Mouse (Mus musculus): Measurements from ENCODE around the gene Abhd16a.
"Not testable (repeated sequence)": the region's sequence is repeated elsewhere in the genome, so short reads cannot be mapped to it uniquely, and the experiment has no call there.

Gene Abhd16a

DNA sequence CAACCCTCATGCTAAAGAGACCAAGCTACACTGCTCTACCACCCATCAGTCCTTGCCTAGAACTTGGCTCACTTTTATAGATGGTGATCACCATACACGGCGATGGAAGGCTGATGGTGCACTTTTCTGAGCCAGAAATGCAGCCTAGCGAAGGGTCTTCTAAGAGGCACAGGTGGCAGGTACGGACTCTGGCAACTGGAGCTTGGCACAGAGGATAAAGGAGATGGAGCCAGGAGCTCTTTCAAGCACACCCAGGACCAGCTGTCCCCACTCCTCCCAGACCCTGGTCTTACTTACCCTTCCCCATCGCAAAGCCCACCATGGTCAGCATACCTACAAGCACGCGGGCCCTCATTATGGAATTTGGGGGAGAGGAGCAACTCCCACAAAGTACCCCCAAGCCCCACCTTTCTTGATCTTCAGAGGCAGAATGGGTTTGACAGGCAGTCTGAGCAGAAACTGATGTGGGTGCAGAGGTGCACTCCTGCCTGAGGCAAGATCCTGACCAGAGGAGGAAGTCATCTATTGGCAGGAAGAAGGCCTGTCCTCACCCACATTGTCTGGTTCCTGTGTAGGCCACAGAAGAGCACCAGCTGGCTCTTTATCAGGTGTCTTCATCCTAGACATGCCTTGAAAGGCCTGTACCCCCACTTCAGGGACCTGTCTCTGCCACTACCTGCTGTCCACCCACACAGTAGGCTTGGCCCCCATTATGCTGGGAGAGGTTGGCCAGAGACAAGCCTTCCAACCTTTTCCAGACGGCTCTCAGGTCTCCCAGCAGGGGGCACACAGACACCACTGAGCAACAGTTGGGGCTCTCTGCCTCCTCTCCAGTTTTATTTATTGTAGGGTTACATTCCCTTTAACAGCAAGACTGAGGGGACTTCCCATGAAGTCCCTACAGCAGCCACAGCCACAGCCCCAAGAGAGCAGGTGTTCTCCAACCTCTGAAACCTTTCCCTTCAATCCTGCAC lies 26.3 kb downstream of the Abhd16a start, which contains the start of gene Ly6g5b:
TSS of gene Ly6g5b (minus strand) at position 383 of the 974 bp plus-strand sequence.
- DNase-seq (ENCODE audit: extremely low spot score, low spot score), result no peak

- no peak for DNase-seq (ENCODE audit: extremely low spot score, low spot score)
Observed at GRCm38 (mm10) chr17:35120745-35121142, 31.7 kb downstream of the Abhd16a start.

GRCm38 (mm10) chr17:35121143-35121799 lies 32.2 kb downstream of the Abhd16a start, which contains the start of gene Gpank1:
Gene Gpank1 (plus strand): TSS chr17:35121455.
- peak; percentile 97 for DNase-seq (ENCODE audit: extremely low spot score, low spot score)

GRCm38 (mm10) chr17:35121871-35122303 lies 32.8 kb downstream of the Abhd16a start, which contains the start of gene Csnk2b:
Gene Csnk2b (minus strand): TSS chr17:35122053.
- DNase-seq (ENCODE audit: extremely low spot score, low spot score), result no peak

GRCm38 (mm10) chr17:35123287-35123686 lies 34.2 kb downstream of the Abhd16a start:
- DNase-seq (ENCODE audit: extremely low spot score, low spot score), result not testable (repeated sequence)

DNA sequence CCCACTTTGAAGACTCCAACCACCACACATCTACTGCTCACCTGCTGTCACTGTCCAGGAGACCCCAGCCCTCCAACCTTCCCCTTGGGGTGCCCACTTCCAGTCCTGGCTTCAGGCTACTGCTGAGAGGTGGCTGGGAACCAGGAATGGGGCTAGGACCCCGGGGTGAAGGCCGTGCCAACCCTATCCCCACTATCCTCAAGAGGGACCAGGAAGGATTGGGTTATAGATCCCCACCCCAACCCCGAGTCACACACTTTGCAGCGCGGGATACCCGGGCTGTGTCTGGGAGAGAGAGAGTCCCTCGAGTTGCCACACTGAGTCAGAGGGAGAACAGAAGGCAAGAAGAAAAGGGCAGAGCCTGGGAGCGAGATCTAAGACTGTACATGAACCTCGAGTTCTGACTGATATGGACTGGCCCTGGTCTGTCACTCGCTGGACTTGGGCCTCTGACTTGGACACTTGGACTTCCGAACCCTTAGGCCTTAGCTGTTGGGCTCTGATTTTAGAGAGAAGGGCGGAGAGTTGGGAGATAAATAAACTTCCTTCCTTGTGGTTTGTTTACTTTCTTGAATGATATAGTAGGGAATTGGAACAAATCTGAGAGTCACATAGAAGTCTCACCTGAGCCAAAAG lies 35.3 kb downstream of the Abhd16a start:
- DNase-seq (ENCODE audit: extremely low spot score, low spot score), result not testable (repeated sequence)

DNA sequence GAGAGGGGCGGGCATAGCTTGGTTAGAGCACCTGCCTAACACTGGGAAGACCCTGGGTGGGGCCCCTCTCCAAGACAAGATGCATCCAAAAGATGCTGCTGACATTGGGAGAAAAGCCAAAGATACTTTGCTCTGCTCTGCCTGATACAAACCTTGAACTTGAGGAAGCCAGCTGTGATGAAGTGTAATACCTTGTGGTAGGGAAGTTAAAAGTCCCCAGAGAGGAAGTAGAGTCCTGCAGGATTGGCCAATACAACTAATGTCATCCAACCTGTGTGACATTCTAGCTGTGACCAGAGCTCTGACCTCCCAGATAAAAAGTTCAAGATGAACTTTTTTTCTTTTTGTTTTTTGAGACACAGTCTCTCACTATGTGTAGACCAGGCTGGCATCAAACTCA lies 36.0 kb downstream of the Abhd16a start:
- DNase-seq (ENCODE audit: extremely low spot score, low spot score), result no peak

DNA sequence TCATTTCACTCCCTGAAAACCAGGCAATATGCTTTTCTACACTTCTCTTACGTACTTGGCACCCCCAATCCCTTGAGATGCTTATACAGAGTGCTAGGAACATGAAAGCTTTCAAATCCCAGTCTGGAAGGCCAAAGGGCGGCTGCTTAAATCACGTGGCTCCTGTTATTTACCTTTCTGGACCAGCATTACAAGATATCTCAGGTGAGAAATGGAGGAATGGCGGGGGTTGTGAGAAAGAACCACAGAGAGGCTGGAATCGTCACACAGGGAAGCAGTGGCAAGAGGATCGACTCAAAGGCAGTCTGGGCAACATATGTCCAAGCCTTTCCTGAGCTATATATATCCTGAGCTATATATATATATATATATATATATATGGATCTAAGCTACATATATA lies 36.5 kb downstream of the Abhd16a start:
- no peak for DNase-seq (ENCODE audit: extremely low spot score, low spot score)

DNA sequence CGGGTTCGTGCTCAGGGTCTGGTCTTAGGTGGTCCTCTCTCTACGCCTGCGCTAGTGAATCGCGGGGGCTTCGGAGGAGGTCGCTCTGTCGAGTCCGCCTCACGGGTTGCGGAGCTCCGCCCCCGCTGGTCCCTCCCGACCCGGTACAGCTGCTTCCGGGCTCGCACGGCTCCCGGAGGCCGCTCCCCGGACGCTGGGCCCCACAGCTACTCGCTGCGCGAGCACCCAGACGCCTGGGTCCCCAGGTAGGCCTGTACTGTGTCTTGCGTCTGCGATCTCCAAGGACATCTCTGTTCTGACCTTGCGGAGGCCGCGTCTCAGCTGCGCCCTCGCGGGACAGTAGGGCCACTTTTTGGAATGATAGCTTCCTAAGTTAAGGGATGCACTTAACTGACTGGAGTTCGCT lies 37.1 kb downstream of the Abhd16a start, which contains the start of gene D17H6S53E:
TSS of gene D17H6S53E (plus strand) at position 168 of the 406 bp plus-strand sequence.
- peak; percentile 78 for DNase-seq (ENCODE audit: extremely low spot score, low spot score)

DNA sequence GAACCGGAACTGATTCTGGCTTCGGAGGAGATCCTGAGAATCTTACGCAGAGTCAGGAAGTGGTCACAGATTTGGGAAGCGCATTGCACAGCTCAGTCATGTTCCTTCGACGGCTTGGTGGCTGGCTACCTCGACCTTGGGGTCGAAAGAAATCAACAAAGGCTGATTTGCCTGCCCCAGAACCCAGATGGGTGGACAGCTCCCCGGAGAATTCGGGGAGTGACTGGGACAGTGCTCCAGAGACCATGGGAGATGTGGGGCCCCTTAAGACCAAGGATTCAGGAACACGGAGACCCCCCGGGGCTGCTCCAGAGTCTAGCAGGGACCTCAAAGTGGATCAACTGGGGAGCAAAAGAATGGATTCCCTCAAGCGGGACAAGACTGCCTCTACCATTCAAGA lies 38.0 kb downstream of the Abhd16a start:
- no peak for DNase-seq (ENCODE audit: extremely low spot score, low spot score)

DNA sequence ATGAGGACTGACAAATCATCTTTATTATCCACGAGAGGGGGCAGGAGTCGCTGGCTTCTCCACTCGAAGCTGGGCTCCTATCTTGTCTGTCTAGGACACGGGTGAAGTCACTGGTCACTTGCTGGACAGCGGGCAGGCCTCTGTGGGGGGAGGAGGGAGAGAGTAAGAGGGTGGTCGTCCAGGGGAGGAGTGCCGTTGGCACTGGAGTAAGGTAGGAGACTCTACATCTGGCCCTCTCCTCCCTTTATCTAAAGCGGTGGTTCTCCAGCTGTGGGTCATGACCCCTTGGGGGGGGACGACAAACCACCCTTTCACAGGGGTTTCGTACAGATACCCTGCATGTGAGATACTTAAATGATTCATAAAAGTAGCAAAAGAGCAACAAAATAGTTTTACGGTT lies 39.9 kb downstream of the Abhd16a start:
- DNase-seq (ENCODE audit: extremely low spot score, low spot score), result no peak

DNA sequence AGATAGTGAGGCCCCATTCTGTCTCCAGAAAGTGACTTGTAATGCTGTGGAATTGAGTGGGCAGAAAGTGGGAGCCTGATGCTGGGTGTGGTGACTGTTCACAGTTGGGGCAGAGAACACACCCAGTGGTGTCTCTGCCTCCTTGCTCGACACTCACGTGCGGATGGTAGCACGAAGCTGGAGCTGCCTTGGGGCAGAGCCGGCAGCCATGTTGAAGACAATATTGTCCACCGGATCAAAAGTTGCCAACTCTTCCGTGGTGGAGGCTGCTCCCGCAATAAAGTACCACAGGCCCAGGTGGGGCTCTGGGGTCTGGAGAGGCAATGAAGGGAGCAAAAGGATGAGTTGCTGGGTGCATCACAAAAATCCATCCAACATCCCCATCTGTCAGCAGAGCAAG lies 42.0 kb downstream of the Abhd16a start:
- no peak for DNase-seq (ENCODE audit: extremely low spot score, low spot score)

- DNase-seq (ENCODE audit: extremely low spot score, low spot score), result no peak
Observed at GRCm38 (mm10) chr17:35131500-35132173, 42.6 kb downstream of the Abhd16a start, which contains the start of gene Apom. Gene Apom (minus strand): TSS chr17:35132050.

GRCm38 (mm10) chr17:35132174-35132560 lies 43.1 kb downstream of the Abhd16a start:
- DNase-seq (ENCODE audit: extremely low spot score, low spot score), result no peak

DNA sequence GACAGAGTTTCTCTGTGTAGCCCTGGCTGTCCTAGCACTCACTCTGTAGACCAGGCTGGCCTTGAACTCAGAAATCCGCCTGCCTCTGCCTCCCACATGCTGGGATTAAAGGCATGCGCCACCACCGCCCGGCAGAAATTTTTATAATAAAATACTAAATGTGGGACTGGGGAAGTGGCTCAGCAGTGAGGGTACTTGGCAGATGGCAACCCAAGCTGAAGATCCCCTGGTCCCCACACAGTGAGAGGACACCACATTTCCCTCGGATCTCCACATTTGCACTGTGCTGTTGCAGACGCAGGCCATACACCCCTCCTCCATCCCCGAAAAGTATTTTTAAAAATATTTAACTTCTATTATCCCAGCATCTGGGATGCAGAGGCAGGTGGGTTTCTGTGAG lies 44.5 kb downstream of the Abhd16a start:
- DNase-seq (ENCODE audit: extremely low spot score, low spot score), result no peak

GRCm38 (mm10) chr17:35134801-35135590 lies 45.9 kb downstream of the Abhd16a start, which contains the start of gene Bag6:
Gene Bag6 (plus strand): TSS chr17:35135178.
- peak; percentile 95 for DNase-seq (ENCODE audit: extremely low spot score, low spot score)

DNA sequence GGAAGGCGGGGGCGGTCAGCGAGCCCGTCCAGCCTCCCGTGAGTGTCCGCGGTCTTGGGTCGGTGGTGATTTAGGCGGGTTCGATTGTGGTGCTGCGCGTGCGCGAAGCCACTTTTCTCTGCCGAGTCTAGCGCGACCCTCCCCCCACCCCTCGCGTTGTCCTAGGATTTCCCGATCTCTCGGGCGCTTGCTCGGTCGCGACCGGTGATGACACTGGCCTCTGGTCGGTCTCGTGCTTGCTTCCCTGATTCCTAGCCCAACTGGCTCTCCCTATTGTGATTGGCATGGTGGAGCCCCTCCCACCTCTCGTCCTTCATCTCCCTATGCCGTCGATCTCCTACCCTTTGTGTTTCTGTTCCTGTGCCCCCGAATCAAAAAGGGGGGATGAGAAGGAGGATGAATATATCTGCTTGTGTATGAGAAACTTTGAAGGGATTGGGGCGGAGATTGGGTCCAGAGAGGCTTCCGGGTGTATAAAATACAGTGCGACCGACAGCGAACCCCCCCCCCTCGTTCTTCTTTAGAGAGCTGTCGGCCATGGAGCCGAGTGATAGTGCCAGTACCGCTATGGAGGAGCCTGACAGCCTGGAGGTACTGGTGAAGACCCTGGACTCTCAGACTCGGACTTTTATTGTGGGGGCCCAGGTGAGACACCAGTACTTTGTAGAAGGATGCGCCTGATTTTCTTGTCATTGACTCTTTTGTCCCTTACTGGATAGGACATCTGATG lies 46.7 kb downstream of the Abhd16a start:
- no peak for DNase-seq (ENCODE audit: extremely low spot score, low spot score)

DNA sequence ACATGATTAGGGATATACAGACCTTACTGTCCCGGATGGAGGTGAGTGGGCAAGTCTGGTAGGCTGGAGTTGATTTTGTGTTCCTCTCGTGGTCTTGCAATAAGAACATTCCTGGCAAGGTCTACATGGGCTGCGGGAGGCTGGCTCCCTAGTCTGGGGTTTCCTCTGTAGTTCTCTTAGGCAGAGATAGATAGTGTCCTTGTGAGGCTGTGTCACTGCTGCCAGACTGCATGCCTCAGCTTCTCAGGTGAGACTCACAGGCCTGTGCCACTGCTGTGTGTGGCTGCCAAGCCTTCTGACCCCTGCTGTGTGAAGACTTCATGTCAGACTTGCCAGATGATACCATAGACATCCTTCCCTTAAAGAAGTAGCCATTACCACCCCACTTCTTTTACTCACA lies 50.2 kb downstream of the Abhd16a start:
- no peak for DNase-seq (ENCODE audit: extremely low spot score, low spot score)

GRCm38 (mm10) chr17:35140490-35140996 lies 51.5 kb downstream of the Abhd16a start:
- DNase-seq (ENCODE audit: extremely low spot score, low spot score), result no peak

All from neural tube, embryonic 10.5 days (tissue).